Mouse (Mus musculus) kidney, postnatal 0 days (tissue): Measurements from ENCODE around the gene Cnksr2. TPM values are rescaled to one million over a fixed set of nuclear protein-coding genes. Genes with fewer than 3 reads are reported as not detected.

Experiments
- ATAC-seq: fragments of 200-750 bp; cut with Nextera tagmentation; replicated peaks from 2 replicates; pipeline ENCODE4 v1.8.0; 2017; ENCODE audit warnings: low read depth, moderate number of reproducible peaks, moderate TSS enrichment, moderate library complexity; ENCODE audit not compliant: low FRiP score
- DNase-seq: peaks from one replicate; pipeline ENCODE4 v3.0.0-alpha.2; 2016; ENCODE audit warnings: low spot score
- H3K27ac ChIP-seq: fragments of 300-500 bp; sonication (generic); 2 replicates; pipeline ENCODE4 v1.5.1; 2014; ENCODE audit warnings: mild to moderate bottlenecking
- H3K27me3 ChIP-seq: fragments of 300-500 bp; sonication (generic); 2 replicates; pipeline ENCODE4 v1.6.1; 2014; ENCODE audit warnings: low read length, mixed read lengths; ENCODE audit not compliant: insufficient read depth
- H3K36me3 ChIP-seq: fragments of 300-500 bp; sonication (generic); 2 replicates; pipeline ENCODE4 v1.6.1; 2014; ENCODE audit warnings: low read length, mixed read lengths; ENCODE audit not compliant: insufficient read depth
- H3K4me1 ChIP-seq: fragments of 300-500 bp; sonication (generic); replicated peaks from 2 replicates; pipeline ENCODE4 v1.6.1; 2014; ENCODE audit warnings: antibody characterized with exemption, low read length, mixed read lengths; ENCODE audit not compliant: insufficient read depth
- H3K4me2 ChIP-seq: fragments of 300-500 bp; sonication (generic); 2 replicates; pipeline ENCODE4 v1.6.1; 2014; ENCODE audit warnings: mild to moderate bottlenecking, low read length, moderate library complexity, mixed read lengths
- H3K4me3 ChIP-seq: fragments of 300-500 bp; sonication (generic); replicated peaks from 2 replicates; pipeline ENCODE4 v1.5.1; 2014; ENCODE audit warnings: low read depth, low read length
- H3K9ac ChIP-seq: fragments of 300-500 bp; sonication (generic); 2 replicates; pipeline ENCODE4 v1.6.1; 2014; ENCODE audit warnings: low read depth, low read length
- H3K9me3 ChIP-seq: fragments of 300-500 bp; sonication (generic); replicated peaks from 2 replicates; pipeline ENCODE4 v1.6.1; 2016; ENCODE audit warnings: low read length, inconsistent platforms, mixed read lengths
- CTCF ChIP-seq: IDR thresholded peaks from 2 replicates; pipeline ENCODE4 v1.5.1; 2016; ENCODE audit warnings: antibody characterized with exemption, low read depth, mild to moderate bottlenecking, moderate library complexity
- WGBS: fragments of 180-500 bp; shearing (Covaris S2); extraction: QIAGEN DNeasy Blood & Tissue Kit; methylation state at CpG from one replicate; pipeline ENCODE4 v1.1.7; 2014; 5-methylcytosine and 5-hydroxymethylcytosine counted together
- polyA plus RNA-seq: library from polyadenylated mRNA; unstranded; fragments of >200 nt; fragmentation: Nextera tagmentation; extraction: Ambion mirVana; gene quantifications from 2 replicates; pipeline ENCODE4 v1.2.1, GENCODE M21; 2015

The Cnksr2 gene
- polyA plus RNA-seq, 1 experiment from 2014 or later: 0.64 TPM

DNA sequence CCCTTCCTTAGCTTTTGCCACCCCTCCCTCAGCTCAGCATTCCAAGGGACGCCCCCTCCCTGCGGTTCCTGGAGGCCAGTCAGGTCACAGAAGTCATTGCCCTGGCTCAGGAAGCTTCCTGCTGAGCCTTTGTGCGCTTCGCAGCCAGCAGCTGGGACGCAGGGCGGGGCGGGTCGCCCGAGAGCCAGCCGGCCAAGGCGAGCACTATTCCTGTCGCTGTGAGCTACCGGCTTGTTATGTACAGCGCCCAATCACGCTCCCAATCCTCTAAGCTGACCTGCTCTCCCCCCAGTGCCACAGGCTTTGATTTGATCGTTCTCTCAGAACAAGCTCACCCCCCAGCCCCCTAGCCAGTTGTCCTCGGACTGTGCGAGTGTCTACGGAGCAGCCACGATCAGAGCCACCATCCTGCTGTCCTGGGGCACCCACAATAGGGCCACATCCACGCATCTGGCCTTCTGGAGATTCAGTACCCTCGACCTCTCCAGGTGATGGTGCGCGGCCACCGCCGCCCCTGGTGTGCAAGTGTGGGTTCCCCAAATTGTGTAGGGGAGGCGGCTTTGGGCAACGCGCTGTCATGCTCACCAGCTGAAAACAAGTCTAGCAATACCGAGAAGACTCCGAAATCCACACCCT, 225.4 kb downstream of the Cnksr2 start:
- H3K4me1 ChIP-seq: no peaks in the 10 kb centered on the region
- ATAC-seq: peak; percentile 66
- DNase-seq: no peak

DNA sequence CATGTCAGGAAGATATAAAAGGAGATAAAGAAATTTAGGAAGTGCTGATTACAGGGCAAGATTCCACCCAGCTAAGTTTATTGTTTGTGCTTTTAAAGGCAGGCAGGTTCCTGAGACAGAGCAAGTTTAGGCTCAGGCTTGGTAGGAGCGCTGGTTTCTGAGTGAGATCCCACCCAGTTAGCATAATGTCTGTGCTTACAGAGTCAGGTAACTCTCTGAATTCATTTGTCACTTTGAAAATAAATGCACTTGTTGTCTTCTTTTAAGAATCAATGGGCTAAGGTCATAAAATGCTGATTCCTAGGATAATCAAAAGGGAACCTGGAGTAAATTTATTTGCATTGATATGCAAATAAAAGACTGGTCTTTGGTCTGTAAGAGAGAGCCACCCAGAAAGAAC, 233.4 kb downstream of the Cnksr2 start:
- H3K9me3 ChIP-seq: no peaks in the 10 kb centered on the region
- no peak for ATAC-seq
- no peak for DNase-seq
- 47% methylated on average over 1 of the region's 1 CpGs for WGBS
- no peak for TF ChIP-seq CTCF
- H3K4me2 ChIP-seq: no peak overlapping the region
- no peak overlapping the region for H3K27ac ChIP-seq
- H3K9ac ChIP-seq: no peak overlapping the region
- H3K4me3 ChIP-seq: no peak overlapping the region
- no peaks in the 10 kb centered on the region for H3K36me3 ChIP-seq
- no peaks in the 10 kb centered on the region for H3K4me1 ChIP-seq
- no peaks in the 10 kb centered on the region for H3K27me3 ChIP-seq

More for the DNA sequence above, 225.4 kb downstream of the Cnksr2 start:
- H3K27ac ChIP-seq: no peak overlapping the region
- WGBS: 23% methylated on average over 31 of the region's 31 CpGs
- H3K4me3 ChIP-seq: 0 out of 2 replicates have a peak overlapping the region, but pooled peaks have one; percentile 14
- H3K9me3 ChIP-seq: no peaks in the 10 kb centered on the region
- peak overlapping the region; percentile 51 for H3K4me2 ChIP-seq
- no peak for TF ChIP-seq CTCF
- no peak overlapping the region for H3K9ac ChIP-seq
- H3K36me3 ChIP-seq: no peaks in the 10 kb centered on the region
- no peaks in the 10 kb centered on the region for H3K27me3 ChIP-seq

DNA sequence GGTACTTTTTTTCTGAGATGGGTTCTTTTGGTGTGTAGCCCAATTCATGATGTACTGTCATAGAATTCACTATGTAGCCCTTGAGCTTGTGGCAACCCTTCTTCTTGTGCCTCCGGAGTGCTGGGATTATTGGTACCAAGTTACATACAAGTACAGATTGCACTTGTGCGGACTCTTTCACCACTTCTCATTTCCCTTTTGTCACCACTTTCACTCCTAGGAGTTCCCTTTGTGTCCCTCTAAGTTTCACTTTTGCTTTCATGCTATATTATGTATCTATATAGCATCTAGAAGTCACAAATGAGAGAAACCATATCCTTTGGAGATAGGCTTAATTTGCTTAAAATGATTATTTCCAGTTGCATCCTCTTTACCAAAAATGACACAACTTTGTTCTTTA, 241.4 kb downstream of the Cnksr2 start:
- ATAC-seq: no peak
- no peak overlapping the region for H3K9ac ChIP-seq
- H3K4me2 ChIP-seq: no peak overlapping the region
- H3K27ac ChIP-seq: no peak overlapping the region
- no peaks in the 10 kb centered on the region for H3K4me1 ChIP-seq
- no peaks in the 10 kb centered on the region for H3K36me3 ChIP-seq
- H3K9me3 ChIP-seq: no peaks in the 10 kb centered on the region
- no peak overlapping the region for H3K4me3 ChIP-seq
- no peak for DNase-seq
- 94% methylated on average over 2 of the region's 2 CpGs for WGBS
- TF ChIP-seq CTCF: no peak
- no peaks in the 10 kb centered on the region for H3K27me3 ChIP-seq

Other genes starting within 250 kb of the Cnksr2 start
- 0.09 and 0.27 TPM in 2 replicates for gene Klhl34, start 224.9 kb downstream of the Cnksr2 start, polyA plus RNA-seq